Mouse (Mus musculus): ENCODE results near the gene Olfr591.

- TF ChIP-seq CTCF (IDR thresholded peaks at IDR 0.05; ENCODE audit: low read depth, low read length) (no peak), EP300 (IDR thresholded peaks at IDR 0.05; ENCODE audit: insufficient read depth, low read depth, low read length) (no peak), POLR2A (IDR thresholded peaks at IDR 0.05; ENCODE audit: insufficient read depth, low read length) (no peak)
Measured at GRCm38 (mm10) chr7:103178240-103178639, at the start of gene Olfr591.

All from ES-Bruce4 (cell line).